Mouse (Mus musculus) 416B (cell line): ENCODE measurements around the gene Acbd4.

Source experiments
- DNase-seq: peaks from one replicate; pipeline ENCODE4 v3.0.0; 2011; ENCODE audit warnings: low read depth

Gene Acbd4

DNA sequence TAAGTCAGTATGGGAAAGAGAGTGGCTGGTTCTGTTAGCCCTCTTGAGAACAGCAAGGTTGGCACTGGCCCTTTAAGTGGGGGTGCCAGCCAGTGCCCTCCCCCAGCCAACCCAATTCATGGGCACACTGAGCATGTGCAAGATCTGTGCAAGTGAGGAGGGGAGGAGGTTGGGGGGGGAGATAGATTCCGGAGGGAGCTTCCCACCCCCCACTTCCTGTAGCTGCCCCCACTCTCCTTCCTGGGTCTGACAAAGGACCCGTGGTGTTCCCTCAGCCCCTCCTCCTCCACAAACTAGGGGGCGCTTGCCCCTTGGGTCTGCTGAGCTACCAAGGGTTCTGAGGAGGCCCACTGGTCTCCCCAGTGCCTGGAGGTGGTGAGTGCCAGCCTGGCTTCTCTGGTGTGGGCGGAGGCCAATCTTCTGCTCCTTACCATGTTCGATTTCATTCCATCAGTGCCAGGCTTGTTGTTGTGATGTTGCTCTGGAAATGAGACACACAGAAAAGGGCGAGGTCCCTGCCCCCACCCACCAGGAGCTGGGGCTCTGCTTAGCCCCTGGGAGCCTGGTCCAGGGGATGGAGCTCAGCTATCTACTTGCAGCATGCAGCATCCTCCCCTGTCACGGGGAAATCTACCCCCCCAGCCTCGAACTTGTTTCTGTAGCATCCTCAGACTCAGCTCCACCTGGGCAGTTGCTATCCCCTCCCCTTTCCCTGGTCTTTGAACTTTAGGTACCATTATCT lies 41.1 kb downstream of the Acbd4 start:
- DNase-seq = peak; percentile 84

DNA sequence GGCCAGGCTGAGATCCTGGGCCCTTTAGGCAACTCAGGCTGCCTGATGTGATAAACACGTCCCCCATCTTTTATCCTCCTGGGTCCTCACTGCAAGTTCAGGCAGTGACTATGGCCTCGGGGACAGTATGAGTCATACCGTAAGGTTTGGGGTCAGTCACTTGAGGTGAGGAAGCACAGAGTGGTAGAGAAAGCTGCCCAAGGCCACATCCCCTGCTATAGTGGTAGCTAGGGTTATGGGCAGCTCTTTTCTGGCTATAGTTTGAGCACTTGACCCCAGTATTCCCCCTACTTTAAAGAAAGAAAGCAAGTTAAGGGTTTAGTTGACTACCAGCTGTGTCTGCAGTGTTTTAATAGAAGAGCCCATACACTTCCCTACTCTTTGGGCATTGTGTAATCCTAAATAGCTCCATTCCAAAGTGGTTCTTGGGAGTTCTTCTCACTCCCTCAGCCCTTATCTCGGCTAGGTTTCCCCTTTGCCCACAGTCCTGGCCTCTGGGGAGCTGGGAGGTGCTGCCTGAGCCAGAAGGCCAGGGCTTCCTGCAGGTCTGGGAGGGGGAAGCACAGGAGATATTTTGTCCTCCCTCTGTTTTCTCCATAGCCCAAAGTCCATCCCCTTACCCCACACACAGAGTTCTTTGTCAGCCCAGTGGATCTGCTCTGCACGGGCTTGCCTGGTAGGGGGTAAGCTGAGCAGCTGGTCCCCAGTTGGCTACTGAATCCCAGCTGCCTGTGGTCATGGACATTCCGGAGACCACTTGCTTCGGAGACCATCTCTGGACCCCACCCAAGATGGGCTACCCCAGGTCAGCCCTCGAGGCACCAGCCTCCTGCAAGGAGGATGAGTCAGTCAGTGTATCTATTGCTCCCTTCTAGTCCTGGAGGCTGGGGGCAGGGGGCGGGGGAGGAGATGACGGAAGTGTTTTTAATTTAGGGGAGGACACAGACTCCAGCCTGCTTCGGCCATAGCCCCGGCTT lies 43.1 kb downstream of the Acbd4 start:
- peak; percentile 88 for DNase-seq

DNA sequence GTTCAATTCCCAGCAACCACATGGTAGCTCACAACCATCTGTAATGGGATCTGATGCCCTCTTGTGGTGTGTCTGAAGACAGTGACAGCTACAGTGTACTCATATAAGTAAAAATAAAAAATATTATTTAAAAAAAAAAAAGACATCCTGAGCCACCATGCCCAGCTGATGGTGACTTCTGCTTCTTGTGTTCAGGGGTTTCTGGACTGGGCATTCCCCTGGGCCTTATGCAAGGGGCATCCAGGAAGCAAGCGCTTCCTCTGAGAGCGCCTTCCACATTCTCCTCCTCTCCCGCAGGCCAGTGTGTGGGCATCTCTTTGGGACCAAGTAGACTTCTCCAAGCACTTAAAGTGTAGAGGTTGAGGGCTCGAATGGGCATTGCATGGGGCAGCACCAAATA lies 44.9 kb downstream of the Acbd4 start:
- no peak for DNase-seq

DNA sequence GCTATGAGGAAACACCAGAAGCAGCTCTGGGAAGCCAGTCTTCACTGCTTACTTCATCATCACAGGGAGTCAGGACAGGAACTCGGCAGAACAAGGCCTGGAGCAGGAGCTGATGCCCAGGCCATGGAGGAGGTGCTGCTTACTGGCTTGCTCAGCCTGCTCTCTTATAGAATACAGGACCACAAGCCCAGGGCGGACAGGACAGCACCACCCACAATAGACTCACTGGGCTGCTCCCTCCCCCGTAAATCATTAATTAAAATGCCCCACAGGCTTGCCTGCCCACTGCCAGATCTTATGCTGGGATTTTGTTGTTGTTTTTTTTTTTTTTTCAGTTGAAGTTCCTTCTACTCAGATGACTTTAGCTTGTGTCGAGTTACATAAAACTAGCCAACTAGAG lies 46.3 kb downstream of the Acbd4 start:
- no peak for DNase-seq

DNA sequence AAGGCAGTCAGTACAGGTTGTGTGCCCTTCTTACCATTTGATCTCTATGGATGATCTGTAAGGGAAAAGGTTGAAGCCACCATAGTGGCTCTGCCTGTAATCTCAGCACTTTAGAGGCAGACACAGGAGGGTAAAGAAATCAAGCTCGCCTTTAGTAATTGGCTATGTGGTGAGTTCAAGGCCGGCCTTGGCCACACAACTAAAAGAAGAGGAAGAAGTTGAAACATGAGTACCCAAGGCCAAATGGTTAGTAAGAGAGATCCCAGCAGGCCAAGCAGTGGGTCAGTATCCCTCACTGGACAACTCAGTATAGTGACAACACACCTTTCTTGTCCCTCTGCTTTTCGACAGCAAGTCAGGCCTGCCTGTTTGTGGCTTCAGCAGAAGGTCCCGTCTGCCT lies 48.3 kb downstream of the Acbd4 start:
- DNase-seq = no peak

DNA sequence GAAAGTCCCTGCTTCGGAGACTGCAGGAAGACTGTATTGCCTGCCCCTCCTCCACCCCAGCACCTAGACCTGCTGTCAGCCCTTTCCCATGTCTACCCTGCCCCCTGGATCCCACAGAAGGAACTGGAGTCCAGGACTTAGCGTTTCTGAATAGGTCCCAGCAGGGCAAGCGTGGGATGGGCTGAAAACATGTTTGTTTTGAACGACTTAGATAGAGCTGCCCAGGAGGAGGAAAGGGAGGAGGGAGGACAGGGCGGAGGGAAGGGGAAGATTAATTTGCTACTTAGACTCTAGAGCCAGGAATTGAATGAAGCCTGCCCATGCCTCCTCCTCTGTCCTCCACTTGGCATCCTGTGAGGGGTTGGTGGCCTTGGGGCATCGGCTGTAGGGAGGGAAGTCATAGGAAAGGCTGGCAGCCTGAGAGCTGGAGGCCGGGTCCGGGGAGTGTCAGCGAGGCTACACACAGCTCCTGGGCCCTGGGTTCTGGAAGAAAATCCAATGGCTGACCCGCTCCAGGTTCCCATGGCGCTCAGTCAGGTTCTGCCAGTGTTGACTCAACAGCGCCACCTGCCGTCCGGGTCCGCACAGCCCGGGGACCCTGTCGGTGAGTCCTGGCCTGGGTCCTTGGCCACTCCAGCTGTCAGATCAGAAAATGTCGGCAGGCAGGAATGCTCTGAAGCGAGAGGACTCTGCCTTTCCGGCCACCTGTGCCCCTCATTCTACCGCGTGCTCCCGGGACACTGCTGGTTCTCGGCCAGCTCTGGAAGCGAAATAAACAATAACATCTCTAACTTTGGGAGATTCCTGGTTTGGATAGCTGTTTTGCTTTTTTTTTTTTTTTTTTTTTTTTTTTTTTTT lies 57.4 kb downstream of the Acbd4 start:
- DNase-seq = peak; percentile 93

DNA sequence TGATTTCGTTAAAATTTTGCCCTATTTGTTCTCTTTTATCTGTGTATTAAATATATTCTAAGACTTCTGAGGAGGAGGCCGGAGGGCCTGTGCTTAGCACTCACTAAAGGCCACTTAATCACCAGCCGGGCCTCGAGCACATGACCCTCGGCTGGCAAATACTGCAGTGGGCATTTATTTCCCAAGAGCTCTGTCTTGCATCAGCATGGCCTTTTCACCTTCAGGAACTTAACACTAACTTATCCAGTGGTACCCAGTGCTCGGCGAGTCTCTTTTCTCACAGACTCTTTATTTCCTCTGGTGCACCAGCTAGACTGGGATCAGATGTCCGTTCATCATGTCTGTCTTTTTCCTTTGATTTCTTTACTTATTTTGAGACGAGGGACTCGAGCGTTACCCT lies 59.3 kb downstream of the Acbd4 start:
- DNase-seq = no peak

DNA sequence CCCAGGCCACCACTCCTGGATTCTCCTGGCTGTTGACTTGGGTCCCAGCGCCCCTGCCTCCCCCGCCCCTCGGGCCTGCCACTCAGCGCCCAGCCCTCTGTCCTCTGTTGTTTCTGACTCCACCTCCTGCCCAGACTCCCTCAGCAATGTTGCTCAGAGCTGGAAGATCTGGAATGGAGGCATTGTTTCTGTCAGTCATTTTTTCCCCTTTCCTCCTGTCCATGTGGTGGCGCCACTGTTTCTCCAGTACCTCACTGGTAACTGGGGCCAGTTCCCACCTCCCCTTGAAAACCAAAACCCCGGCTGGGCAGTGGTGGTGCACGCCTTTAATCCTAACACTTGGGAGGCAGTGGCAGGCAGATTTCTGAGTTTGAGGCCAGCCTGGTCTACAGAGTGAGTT lies 60.0 kb downstream of the Acbd4 start:
- DNase-seq = peak; percentile 54
